Mouse (Mus musculus): ENCODE measurements around the gene Olfr850.

The Olfr850 gene

DNA sequence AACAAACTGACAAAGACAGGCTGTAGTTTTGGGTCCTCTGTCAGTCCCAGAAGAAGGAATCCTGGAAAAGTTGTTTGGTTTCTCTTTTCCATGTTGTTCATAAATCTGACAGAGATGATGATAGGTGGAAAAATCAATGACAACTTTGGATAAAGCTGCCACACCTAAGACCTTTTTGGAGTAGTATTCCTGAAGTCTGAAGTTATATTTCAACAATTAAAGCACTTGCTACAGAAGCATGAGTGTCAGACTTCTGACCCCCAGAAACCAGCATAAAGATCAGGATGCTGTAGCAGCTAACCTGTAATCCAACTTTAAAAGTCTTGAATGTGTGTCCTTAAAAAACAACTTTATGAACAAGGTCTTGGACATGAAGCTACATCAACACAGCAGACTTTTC lies at the start of gene Olfr850:
Olfr850 (minus strand) TSS at position 101 of the 400 bp plus-strand sequence.
- no peak for DNase-seq (ENCODE audit: low spot score in 2 of 2)

DNA sequence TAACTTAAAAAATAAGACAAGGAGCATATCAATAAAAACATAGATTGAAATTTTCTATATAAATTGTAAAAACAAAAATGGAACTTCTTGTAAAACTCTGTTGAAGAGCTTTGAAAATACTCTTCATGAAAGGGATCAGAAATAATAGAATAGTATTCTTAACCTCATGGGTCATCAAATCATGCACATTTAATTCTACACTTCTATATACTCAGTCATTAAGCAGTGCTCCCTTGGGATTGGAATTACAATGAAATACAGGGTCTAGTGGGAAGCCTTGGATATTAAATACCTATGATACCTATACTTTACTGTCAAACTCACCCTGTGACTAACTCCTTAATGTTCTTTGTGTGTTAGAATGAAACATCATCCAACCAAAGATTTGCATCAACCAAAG lies 14.9 kb upstream of the Olfr850 start, which contains the start of gene Olfr851:
Olfr851 (plus strand) TSS at position 301 of the 400 bp plus-strand sequence.
- DNase-seq (ENCODE audit: low spot score in 2 of 2): no peak

- DNase-seq (ENCODE audit: low spot score in 2 of 2): no peak
Observed at GRCm38 (mm10) chr9:19439966-19440365, 38.1 kb downstream of the Olfr850 start, which contains the start of gene Olfr849. Gene Olfr849 (plus strand): TSS chr9:19440266.

Data from natural killer cell, adult 2 months (primary cell).